Mouse (Mus musculus) thymus, adult 2 months (tissue): ENCODE results near the gene Lrrc28. TPM values are rescaled to one million over a fixed set of nuclear protein-coding genes. Genes with fewer than 3 reads are reported as not detected.

Experiments used
- DNase-seq: peaks from one replicate; pipeline ENCODE4 v3.0.0; 2021
- H3K27ac ChIP-seq: fragments of 200-500 bp; 2 replicates; pipeline ENCODE4 v1.5.1; 2012; ENCODE audit warnings: low read length, control low read depth; ENCODE audit not compliant: control insufficient read depth, insufficient read depth
- H3K27me3 ChIP-seq: fragments of 200-500 bp; 2 replicates; pipeline ENCODE4 v1.6.1; 2012; ENCODE audit warnings: mild to moderate bottlenecking, low read length, moderate library complexity, mixed read lengths; ENCODE audit not compliant: control insufficient read depth, insufficient read depth
- H3K36me3 ChIP-seq: fragments of 200-500 bp; 2 replicates; pipeline ENCODE4 v1.6.1; 2012; ENCODE audit warnings: mild to moderate bottlenecking, low read length, moderate library complexity; ENCODE audit not compliant: control insufficient read depth, insufficient read depth
- H3K4me1 ChIP-seq: fragments of 200-500 bp; replicated peaks from 2 replicates; pipeline ENCODE4 v1.6.1; 2012; ENCODE audit warnings: low read length; ENCODE audit not compliant: control insufficient read depth, insufficient read depth
- H3K4me3 ChIP-seq: fragments of 200-500 bp; 2 replicates; pipeline ENCODE4 v1.5.1; 2012; ENCODE audit warnings: mild to moderate bottlenecking, low read length, control low read depth, moderate library complexity; ENCODE audit not compliant: control insufficient read depth, insufficient read depth
- CTCF ChIP-seq: fragments of 200-500 bp; IDR thresholded peaks from 2 replicates; pipeline ENCODE4 v1.5.1; 2012; ENCODE audit warnings: mild to moderate bottlenecking, control low read depth, low read length, moderate library complexity, borderline replicate concordance; ENCODE audit not compliant: control insufficient read depth, poor library complexity, insufficient read depth; ENCODE audit errors: extremely low read depth
- POLR2A ChIP-seq: fragments of 200-500 bp; IDR thresholded peaks from 2 replicates; pipeline ENCODE4 v1.6.1; 2012; ENCODE audit warnings: mild to moderate bottlenecking, low read length, control low read depth, moderate library complexity; ENCODE audit not compliant: control insufficient read depth, poor library complexity, insufficient read depth; ENCODE audit errors: extremely low read depth
- WGBS: fragments of 180-500 bp; shearing (Covaris S2); methylation state at CpG from one replicate; pipeline ENCODE4 v1.1.7; 2018; 5-methylcytosine and 5-hydroxymethylcytosine counted together
- polyA plus RNA-seq: library from polyadenylated mRNA; depleted of rRNA; stranded (reverse); fragments of >200 nt; gene quantifications from 2 replicates; pipeline ENCODE4 v1.2.3, GENCODE M21; 2012

The Lrrc28 gene
- polyA plus RNA-seq, 1 experiment, result 39.4 TPM

DNA sequence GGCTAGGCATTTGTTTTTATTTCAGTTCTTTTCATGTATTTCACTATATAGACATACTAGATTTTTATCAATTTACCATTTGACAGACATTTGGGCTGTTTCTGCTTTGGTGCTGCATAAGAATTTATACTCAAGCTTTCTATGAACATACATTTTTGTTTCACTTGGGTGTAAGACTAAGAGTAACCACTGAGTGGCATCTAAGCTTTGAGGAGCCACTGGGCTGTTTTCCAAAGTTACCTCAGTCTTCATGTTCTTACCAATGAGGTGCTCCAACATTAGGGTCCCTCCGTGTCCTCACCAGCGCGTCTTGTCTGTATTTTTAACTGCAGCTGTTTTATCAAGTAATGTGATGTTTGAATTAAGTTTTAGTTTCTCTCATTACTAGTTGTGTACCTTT, 41.5 kb upstream of the Lrrc28 start:
- H3K4me1 ChIP-seq, result no peaks in the 10 kb centered on the region
- H3K4me3 ChIP-seq, result no peak overlapping the region
- no peaks in the 10 kb centered on the region for H3K36me3 ChIP-seq
- H3K27ac ChIP-seq, result no peak overlapping the region
- no peaks in the 10 kb centered on the region for H3K27me3 ChIP-seq
- 94% methylated on average over 3 of the region's 3 CpGs for WGBS
- DNase-seq, result no peak
- TF ChIP-seq CTCF, result no peak
- no peak for TF ChIP-seq POLR2A

DNA sequence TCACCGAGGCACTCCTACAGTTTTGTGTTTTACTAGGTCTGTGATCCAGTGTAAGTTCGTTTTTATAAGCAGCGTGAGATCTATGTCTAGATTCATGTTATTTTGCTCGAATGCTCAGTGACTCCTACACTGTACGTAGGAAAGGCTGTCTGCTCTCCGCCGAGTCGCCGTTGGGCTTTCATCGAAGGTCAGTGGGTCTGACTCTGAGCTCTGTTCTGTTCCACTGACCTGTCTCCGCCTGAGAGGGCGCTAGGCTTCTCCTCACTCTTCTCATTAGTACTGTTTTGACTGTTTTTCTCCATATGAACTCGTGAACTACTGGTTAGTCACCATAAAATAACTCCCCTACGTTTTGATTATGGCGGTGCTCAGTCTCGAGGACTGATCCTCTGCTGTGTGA, 37.9 kb upstream of the Lrrc28 start:
- H3K4me3 ChIP-seq, result no peak overlapping the region
- no peak overlapping the region for H3K27ac ChIP-seq
- no peaks in the 10 kb centered on the region for H3K27me3 ChIP-seq
- no peaks in the 10 kb centered on the region for H3K36me3 ChIP-seq
- no peaks in the 10 kb centered on the region for H3K4me1 ChIP-seq
- DNase-seq, result no peak
- 91% methylated on average over 16 of the region's 16 CpGs for WGBS
- TF ChIP-seq CTCF (no peak), POLR2A (no peak)

- no peak for DNase-seq
- 92% methylated on average over 9 of the region's 9 CpGs for WGBS
- Histone ChIP-seq H3K4me3 (no peak overlapping the region), H3K4me1 (no peaks in the 10 kb centered on the region), H3K27ac (no peak overlapping the region), H3K36me3 (no peaks in the 10 kb centered on the region), H3K27me3 (no peaks in the 10 kb centered on the region)
- TF ChIP-seq POLR2A (no peak), CTCF (no peak)
Observed at GRCm38 (mm10) chr7:67681078-67681477, 36.0 kb upstream of the Lrrc28 start.

DNA sequence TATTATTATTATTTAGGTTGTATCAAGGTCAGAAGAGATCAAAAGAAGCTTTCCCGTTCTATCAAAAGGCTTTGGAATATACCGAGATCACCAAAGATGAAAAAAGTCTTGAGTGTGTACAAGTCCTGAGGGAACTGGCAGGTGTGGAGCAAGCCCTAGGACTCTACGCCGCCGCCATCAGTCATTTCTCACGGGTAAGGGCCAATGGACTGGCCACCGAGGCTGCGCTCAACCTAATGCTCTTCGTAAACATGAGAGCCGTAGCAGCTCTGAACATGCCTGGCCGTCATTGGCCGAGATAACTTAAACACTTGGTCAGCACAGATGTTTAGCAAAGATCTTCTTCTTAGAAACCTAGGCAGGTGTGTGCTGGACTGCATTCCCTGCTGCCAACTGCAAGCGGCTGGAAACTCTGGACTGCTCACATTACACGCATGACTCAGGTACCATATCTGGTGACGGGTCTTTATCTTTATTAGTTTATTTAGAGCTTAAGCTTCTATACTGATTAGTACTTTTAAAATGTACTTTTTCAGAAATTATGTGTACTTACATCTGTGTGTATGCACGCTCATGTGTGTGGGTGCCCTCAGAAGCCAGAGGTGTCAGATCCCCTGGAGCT, 33.9 kb upstream of the Lrrc28 start:
- no peaks in the 10 kb centered on the region for H3K36me3 ChIP-seq
- no peaks in the 10 kb centered on the region for H3K4me1 ChIP-seq
- 95% methylated on average over 16 of the region's 16 CpGs for WGBS
- no peaks in the 10 kb centered on the region for H3K27me3 ChIP-seq
- no peak overlapping the region for H3K27ac ChIP-seq
- TF ChIP-seq POLR2A (no peak), CTCF (no peak)
- no peak overlapping the region for H3K4me3 ChIP-seq
- no peak for DNase-seq

GRCm38 (mm10) chr7:67673656-67674055, 28.6 kb upstream of the Lrrc28 start:
- Histone ChIP-seq H3K36me3 (no peaks in the 10 kb centered on the region), H3K27ac (no peak overlapping the region), H3K27me3 (no peaks in the 10 kb centered on the region), H3K4me3 (no peak overlapping the region), H3K4me1 (no peaks in the 10 kb centered on the region)
- TF ChIP-seq CTCF, result no peak
- no peak for TF ChIP-seq POLR2A
- WGBS, result 91% methylated on average over 5 of the region's 5 CpGs
- DNase-seq, result no peak

DNA sequence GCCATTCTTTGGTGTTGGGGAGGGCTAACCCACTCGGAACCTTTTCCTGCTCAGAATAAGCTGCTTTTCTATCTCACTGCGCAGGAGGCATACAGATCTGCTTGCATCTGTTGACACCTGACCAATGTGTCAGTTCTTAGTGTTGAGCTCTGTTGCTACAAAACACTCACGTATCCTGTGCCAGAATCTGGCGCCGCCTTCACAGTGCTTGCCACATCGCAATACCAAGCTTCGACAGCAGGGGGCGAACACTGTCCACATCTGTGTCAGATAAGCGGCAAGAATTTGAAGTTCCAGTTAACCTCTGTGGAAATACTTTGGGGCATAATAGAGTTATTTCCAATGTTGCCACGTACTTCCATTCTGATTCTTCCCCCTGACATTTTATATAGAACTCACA, 27.6 kb upstream of the Lrrc28 start:
- Histone ChIP-seq H3K4me1 (no peaks in the 10 kb centered on the region), H3K4me3 (no peak overlapping the region), H3K27me3 (no peaks in the 10 kb centered on the region), H3K27ac (no peak overlapping the region), H3K36me3 (no peaks in the 10 kb centered on the region)
- 8% methylated on average over 10 of the region's 10 CpGs for WGBS
- no peak for TF ChIP-seq POLR2A
- TF ChIP-seq CTCF, result peak; percentile 85
- DNase-seq, result peak; percentile 90

GRCm38 (mm10) chr7:67670965-67671364, 25.9 kb upstream of the Lrrc28 start:
- H3K27ac ChIP-seq, result no peak overlapping the region
- no peaks in the 10 kb centered on the region for H3K4me1 ChIP-seq
- peak; percentile 48; the same call in 1 of the 2 replicates for TF ChIP-seq CTCF
- TF ChIP-seq POLR2A, result no peak
- H3K36me3 ChIP-seq, result no peaks in the 10 kb centered on the region
- H3K27me3 ChIP-seq, result no peaks in the 10 kb centered on the region
- 97% methylated on average over 1 of the region's 1 CpGs for WGBS
- no peak for DNase-seq
- H3K4me3 ChIP-seq, result no peak overlapping the region
